Mouse (Mus musculus) cerebellum, adult 2 months (tissue): ENCODE measurements around the gene Uba52.

ENCODE experiments used
- CTCF ChIP-seq: fragments of 200-500 bp; IDR thresholded peaks from 2 replicates; pipeline ENCODE4 v1.5.1; 2011; ENCODE audit warnings: low read depth, mild to moderate bottlenecking, control low read depth, low read length, moderate library complexity, borderline replicate concordance; ENCODE audit not compliant: insufficient read depth
- POLR2A ChIP-seq: fragments of 200-500 bp; IDR thresholded peaks from 2 replicates; pipeline ENCODE4 v1.6.1; 2011; ENCODE audit warnings: low read length, control low read depth, borderline replicate concordance; ENCODE audit not compliant: insufficient read depth

GRCm38 (mm10) chr8:70507027-70507393 lies 3.6 kb downstream of the Uba52 start:
- TF ChIP-seq CTCF (no peak), POLR2A (no peak)
